Mouse (Mus musculus) urinary bladder, postnatal 25 days (tissue): ENCODE measurements at regions not wholly inside any gene's neighbourhood (a gene's known extent, or its start where the extent isn't known, plus 50 kb on each side); places are given as distances from the start of the nearest gene placed in this dataset.

Experiments
- DNase-seq: peaks from one replicate; pipeline ENCODE4 v3.0.0; 2022; ENCODE audit warnings: low spot score

DNA sequence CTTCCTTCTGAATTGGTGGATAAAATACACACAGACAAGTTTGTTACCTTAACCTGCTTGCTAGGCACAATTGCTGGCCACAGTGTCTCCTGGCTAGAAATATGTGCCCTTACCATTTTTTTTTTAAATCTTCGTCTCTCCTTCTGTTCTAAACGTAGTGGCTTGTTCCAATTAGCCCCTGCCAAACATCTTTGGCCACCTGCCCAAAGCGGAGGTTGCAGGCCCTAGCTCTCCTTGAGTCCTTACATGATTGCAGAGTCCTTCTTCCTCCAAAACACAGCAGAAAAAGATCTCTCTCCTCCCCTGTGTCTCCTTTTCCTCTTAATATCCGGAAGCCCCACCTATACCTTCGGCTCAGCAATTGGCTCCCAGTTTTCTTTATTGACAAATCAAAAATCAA lies 986.8 kb downstream of the Robo2 start:
- DNase-seq, result no peak

DNA sequence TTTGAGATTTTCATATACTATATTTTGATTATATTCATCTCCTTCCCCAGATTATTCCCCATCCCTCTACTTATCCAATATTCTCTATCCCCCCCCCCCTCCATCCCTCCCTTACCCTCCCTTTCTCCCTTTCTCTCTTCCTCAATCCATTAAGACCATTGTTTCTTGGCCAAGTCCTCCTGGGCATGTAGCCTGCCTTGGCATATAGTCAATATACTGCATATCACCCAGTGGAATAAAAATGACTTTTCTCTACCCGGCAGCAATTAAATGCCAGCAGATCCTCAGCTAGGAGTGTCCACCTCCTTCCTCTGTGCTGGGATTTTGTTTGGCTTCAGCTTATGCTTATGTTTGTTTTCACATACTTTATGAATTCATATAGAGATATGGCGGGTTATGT lies 987.3 kb downstream of the Robo2 start:
- DNase-seq, result no peak

DNA sequence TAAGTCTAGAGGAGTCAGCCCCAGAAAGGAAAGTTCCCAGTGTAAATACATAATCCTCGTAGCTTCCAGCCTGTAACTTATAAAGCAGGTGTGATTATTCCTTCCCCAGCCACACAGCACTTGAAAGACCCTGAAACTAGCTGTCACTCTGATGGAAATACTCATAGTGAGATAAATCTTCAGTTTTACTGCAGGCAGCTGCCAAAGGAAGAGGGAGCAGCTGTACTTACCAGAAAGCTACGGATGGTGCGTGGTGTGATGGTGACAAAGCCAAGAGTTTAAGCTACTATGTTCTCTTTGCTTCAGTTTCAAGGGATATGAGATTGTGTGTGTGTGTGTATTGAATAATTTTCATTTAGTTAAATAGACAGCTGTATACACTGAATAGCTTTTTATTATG lies 1007.1 kb downstream of the Robo2 start:
- DNase-seq, result no peak

DNA sequence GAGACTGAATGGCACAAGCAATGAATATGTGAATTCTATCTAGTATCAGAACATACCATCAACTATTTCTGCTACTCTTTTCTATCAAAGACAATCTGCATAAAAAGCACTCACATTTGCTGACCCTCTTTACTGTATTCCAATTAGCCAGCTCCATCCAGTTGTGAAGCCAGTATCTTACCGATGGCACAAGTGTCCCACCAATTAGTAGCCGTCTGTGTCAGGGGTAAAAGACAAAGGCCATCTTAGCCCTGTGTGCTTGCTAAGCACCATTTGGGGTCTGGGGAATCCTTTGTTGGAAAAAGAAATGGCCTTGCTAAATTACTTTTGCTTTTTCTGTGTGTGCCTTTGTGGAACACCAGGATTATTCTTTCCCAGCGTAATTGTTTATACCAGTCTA lies 1007.5 kb downstream of the Robo2 start:
- DNase-seq, result no peak

DNA sequence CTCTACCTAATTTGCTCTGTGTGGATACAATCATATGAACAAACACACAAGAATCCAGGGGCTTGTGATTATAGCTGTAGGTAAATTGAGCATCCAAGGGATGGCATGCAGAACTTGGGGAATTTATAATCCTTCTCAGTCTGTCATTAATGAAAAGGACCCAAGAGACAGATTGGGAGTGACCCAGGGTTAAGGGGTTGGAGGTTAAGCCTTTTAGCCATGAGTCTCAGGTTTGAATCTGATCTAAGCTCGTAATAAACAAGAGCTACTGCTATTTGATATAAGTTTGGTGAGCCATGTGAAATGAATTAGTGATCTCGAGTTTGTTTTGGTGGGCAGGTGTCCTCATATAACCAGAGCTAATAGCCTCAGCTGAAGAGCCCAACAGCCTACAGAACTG lies 1032.6 kb downstream of the Robo2 start:
- no peak for DNase-seq

DNA sequence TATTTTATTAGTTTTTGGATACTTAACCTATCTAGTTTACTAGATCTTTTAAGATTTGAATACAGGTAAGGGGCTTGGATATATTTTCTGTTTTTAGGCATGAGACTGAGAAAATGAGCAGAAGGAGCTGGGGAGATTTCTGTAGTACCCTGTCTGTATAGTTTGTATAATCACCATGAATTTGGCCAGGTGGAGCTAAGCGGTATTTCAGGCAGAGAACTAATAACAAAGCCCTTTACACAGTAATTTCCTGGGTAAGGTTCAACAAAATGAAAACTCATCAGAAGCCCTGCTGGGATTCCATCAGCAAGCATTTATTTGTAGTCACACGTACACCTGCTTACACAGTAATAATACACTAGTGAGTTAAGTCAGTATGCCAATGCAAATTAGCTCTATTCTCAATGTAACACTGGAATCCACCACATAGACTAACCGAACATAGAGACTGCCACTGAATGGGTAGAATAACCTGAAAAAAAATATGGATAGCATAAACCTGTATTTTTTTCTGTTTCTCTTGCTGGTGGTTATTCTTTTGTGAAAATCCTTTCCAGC lies 1036.9 kb downstream of the Robo2 start:
- DNase-seq, result no peak

DNA sequence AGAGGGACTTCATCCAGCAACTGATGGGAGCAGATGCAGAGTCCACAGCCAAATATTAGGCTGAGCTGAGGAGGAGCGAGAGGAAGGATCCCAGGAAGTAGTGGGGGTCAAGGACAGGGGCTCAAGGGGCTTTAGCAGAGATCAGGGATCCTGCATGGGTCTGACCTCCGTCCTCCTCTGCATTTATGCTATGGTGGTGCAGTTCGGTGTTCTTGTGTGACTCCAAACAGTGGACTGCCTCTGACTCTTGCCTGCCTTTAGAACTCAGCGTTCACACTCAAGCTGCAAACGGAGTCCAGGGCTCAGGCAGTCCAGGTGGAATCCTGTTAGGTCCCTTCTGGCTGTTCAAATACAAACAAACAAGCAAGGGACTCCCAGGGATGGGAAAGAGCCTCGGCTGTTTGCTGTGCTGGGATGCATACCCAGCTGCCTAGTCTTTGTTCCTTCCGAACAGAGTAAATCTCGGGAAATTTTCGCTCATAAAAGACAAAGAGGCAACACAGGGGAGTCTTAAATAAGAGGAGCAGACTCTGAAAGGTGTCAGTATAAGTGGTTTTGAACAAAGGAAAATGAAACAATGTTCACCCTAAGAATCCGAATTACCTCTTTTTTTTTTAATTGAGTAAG lies 1042.9 kb downstream of the Robo2 start:
- no peak for DNase-seq

DNA sequence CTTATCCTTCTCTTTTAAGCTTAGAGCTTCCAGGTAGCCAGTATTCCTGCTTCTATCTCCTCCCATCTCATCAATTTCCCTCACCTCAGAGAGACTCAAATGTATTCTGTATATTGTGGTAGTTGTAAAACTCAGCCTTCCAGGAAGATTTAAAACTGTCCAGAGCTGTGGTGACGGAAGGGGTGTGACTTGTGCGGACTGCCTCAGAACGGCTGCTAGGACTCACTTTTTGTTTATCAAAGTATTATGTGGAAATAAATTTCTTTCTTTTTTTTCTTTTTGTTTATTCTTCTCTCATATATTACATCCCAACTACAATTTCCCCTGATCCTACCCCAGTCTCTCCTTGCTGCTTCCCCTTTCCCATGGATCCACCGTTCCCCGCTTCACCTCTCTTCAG lies 1043.7 kb downstream of the Robo2 start:
- DNase-seq, result no peak

DNA sequence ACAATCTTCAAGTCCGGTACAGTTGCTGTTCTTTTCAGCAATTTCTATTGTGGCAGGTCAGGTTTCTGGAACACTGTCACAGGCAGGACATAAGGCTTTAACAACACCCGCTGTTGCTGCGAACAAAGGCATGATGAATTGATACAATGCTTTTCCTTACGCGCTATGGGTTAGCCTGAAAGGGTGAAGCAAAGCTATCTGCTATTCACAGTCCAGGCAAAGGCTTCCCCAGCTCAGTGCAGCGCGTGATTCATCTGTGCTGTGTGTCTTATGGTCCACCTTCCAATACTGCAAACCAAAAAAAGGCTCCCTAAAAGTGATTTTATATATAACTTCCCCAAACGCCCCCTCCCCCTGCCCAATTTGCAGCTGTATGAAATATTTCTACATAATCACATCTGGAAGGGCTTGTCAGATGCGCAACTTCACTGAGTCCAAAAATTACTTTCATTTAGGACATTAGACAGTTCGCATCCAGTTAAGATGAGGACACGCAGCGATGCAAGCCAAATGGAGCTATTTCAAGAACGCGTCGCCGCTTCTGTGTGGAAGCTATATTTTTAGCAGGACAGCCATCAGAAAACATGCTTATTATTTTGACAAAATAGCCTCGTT lies 1044.3 kb downstream of the Robo2 start:
- DNase-seq, result no peak

DNA sequence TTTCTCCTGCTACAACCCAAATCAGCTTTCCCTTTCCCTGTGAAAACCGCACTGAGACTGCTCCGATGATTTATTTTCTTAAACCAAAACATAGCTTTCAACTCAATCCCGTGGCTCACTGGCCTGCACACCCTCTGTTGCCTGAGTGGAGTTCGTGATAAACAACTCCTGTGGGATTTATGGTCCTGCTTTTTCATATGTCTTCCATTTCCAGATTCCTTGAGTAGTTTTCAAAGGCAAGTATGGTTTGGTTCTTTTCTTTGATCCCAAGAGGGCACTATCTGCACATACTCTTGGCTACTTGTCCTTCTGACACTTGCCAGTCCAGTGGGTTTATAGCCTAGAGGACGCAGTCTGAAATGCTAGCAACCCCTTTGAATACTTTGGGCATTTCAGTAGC lies 1042.6 kb downstream of the Robo1 start:
- DNase-seq, result no peak

DNA sequence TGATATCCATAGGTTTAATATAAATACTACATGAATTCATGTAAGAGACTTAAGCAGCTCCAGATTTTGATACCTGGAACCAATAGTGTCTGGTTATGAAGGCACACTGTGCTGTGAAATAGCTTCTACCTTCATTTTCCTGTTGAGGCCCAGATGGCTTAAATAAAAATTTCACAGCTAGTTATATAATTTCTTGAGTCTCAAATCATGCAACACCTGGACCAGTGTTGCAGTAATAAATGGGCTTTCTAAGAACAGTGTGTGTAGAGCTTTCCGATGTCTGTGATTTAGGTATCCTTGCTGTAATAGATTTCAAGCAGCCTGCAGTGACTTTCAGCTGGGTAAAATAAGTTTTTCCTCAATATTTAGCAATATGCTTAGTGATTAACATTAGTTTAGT lies 1035.8 kb downstream of the Robo1 start:
- no peak for DNase-seq

DNA sequence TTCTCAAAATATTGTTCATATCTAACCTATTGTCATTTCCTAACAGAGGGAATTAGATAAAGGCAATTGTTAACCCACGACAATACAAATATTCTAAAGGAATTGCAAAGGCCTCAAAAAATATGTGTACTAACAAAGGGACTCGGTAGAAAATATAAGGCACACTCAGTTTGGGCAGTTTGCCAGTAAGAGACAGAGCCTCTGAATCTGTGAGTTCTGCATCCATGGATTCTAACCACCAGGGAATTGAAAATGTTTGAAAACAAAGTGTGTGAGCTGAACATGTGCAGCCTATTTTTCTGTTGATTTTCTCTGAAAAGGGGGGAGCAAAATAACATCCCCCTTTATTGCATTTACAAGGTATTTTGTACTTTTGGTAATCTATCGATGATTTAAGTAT lies 1035.4 kb downstream of the Robo1 start:
- no peak for DNase-seq

DNA sequence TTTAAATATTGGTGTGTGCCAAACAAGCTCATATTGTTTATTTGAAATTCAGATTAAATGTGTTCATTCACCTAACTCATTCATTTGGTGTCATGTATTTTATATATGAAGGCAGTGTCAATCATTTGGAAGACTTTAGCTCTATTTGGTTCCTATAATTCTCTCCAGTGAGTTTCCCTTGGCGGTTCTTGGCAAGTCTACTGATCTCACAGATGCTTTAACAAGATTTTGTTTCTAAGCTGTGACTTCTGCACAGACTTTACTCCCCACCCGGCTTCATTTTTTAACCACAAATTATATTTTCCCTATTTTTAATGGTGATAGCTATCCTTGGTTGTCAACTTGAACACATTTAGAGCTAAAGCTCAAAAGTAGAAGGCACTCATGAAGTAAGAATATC lies 1009.5 kb downstream of the Robo1 start:
- DNase-seq, result no peak

DNA sequence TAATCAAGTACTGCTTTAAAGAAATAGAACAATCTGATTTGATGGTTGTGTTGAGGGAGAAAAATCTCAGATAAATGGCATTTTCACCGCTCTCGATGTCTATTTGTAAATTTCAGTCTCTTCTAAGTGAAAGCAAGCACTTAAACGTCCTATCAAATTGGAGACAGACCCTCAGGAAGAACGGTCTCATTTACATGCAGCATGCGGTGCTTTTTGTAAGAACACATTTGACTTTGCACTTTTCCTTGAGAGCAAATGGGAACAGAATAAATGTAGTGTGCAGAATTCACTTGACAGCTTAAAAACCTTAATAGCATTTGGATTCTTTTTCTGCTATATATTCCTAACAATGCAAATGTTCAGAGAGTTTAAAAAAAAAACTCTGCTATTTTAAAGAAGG lies 1002.0 kb downstream of the Robo1 start:
- no peak for DNase-seq

DNA sequence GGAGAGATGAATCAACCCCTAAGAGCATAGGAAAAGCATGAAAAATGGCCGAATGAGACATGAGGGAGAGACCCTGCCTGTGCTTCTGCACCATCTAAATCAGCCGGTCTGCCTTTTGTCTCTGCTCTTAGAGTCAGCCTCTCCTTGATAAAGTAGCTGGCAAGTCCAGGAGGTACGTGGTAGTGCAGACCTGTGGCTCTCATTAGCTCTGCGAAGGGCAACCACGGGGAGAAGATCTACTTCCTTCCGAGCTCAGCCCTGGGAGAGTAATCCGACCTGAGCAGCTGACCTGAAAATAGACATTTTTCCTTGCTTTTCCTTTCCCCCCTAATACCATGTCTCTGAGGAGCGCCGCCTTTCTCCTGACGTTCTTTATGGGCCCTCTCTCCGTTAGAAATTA lies 971.8 kb downstream of the Robo1 start:
- no peak for DNase-seq

DNA sequence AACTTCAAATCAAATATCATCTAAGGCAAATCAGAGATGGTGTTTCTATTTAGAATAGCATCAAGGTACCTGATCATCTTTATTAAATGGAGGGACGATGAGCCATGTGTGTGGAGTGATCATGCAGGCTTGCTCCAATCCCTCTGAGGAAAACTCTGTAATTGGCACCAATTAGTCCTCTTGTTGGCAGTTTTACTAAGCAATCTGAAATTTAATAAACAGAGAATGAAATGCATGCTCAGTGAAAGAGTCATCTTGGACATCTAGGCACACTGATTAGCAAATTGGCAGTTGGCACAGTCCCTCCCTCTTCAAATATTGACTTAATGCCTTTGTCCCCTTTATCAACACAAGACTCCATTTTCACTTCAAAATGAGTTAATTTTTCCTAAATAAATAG lies 951.6 kb downstream of the Robo1 start:
- DNase-seq, result no peak

DNA sequence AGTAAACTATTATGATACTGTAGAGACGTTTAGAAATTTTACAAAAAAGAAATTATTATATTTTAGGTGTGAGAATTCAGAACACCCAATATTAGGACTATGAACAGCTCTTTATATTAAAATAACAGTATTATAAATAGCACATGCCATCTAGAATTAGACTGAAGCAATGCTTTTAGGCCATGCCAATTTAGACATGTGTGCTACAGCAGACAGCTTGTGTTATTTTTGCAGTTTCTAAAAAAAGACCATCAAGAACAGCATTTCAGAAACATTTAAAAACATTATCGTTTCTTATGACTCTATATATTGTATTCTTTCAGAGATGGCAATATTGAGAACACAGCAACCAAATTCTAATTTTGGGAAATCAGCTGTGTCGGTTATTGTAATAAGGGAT lies 951.2 kb downstream of the Robo1 start:
- DNase-seq, result no peak

DNA sequence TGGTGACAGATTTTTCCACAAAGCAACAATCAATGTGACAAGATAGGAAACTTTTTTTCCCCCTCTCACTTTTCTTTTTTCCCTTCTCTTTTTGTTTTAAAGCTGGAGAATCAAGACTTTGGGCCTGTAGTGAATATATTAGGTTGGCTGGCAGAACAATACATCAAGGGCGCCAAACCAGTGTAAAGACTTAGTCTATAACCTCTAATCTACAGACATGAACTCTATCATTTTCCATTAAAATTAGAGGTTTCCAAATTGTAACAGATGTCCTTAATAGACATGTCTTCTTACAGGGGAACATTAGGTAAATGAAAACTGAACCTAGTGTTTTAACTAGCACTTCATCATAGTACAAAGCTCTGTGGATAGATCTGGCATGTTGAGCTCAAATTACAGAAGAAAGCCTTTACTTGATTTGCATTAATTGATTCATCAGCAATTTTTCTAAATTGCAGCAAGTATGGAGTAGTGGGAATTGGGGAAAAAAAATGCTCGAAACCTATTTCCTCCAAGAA lies 937.0 kb downstream of the Robo1 start:
- DNase-seq, result no peak

DNA sequence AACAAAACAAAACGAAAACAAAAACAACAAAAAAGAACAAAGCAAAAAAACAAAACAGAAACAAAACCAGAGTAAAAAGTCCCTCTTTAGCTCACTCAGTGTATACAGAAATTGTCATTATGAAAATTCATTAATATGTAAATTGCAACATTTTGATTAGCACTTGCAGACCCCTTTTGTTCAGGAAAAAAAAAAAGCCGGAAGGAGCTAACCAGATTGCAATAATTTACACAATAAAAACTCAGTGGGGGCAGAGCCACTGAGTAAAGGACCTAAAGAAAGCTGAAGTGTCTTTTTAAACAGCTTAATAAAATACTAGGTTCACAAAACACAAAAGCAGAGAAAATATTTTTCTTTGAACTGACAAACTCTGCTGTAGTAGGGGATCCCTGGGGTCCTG lies 922.5 kb downstream of the Robo1 start:
- no peak for DNase-seq

DNA sequence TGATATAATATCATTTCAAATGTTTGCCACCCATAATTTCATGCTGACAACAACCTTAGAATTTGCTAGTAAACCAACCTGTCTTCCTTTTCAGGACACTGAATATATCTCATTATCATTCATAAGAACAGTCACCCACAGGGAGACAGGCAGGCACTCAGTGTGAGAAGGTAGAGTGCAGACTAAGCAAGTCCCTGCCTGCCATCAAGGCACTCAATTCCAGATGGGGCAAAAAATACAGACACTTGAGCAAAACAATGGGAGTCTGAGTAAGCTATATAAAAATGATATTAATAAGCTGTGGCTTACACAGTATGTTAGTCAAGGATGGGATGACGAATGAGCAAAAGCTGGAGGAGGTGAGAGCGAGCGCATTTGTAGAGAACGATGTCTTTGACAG lies 909.4 kb downstream of the Robo1 start:
- DNase-seq, result no peak

DNA sequence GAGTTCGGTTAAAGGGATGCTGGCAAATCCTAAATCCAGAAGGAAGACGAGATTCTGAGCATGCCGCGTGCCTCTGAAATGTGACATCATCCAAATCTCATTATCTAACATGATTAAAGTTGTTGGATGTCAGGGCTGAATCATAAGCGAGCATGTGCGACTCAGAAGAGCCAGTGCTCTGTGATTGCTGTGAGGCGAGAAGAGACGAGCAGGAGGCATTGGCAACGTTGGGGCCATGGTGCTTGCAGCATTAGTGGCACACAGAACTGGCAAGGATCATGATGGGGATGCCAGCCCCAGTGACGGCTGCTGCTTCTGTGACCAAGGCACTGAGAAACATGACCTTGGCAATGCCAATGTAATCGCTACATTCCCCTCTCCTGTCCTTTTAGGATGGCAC lies 895.4 kb downstream of the Robo1 start:
- no peak for DNase-seq

DNA sequence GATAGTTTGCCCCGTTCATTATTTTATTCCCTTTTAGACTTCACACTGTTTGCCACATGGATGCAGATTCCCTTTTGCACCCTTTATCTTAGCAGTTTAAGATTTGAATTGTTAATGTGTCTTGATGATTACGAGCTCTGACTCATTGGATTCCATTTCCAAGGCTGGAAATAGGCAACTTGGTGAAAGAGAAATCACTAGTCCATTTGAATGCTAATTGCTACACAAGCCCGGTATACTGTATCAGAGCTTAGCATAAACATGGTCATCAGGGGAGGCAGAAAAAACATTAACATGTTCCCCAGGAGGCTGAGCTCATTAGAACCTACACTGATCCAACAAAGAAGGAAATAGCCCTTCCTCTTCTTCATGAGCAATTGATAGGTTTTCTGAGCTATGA lies 892.9 kb downstream of the Robo1 start:
- no peak for DNase-seq

DNA sequence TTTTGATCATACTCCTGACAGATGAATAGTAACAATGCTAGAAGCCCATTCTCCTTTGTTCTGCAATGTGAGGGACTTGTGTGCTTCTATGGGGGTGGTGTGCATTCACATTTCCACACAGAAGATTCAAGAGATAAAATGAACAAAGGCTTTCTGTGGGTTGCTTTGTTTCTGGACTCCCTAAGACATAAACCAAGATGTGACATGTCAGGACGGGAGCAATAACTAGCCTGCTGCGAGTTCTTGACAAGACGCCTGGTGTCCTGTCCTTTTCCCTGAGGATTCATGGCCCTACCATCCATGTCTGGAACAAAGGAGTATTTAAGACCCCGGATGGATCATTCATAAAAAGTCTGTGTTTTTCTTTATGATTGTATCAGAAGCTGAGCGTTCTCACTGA lies 874.7 kb downstream of the Robo1 start:
- DNase-seq, result no peak

DNA sequence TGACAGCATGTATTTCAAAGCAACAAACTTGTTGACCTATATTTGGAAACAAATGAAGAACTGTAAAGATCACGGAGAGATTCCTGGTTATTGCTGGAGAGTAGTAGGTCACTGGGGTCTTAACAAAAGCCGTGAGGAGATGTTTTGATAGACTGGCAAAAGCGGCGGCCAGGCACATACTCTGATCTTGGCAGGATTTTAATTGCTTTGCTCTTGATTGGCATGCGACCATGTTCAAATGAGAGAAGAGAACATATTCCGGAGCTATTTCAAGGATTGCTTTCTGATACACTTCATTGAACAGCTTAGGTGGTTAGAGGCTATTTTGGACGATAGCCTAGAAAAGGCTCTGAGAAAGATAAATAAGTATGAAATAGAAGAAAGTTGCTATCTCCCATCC lies 874.2 kb downstream of the Robo1 start:
- no peak for DNase-seq
